Mouse (Mus musculus) embryonic fibroblast, embryonic 13.5 days (primary cell): ENCODE data around the gene Nhlrc2. TPM values are rescaled to one million over a fixed set of nuclear protein-coding genes. Genes with fewer than 3 reads are reported as not detected.

Experiments used
- H3K27ac ChIP-seq: 2 replicates; pipeline ENCODE4 v1.5.1; 2012; ENCODE audit warnings: low read length, control low read depth, inconsistent platforms; ENCODE audit not compliant: insufficient read depth
- H3K4me1 ChIP-seq: 2 replicates; pipeline ENCODE4 v1.6.1; 2011; ENCODE audit warnings: low read length; ENCODE audit not compliant: control insufficient read depth, insufficient read depth
- H3K4me3 ChIP-seq: 2 replicates; pipeline ENCODE4 v1.5.1; 2011; ENCODE audit warnings: mild to moderate bottlenecking, control low read depth, low read length; ENCODE audit not compliant: insufficient read depth
- CTCF ChIP-seq: IDR thresholded peaks from 2 replicates; pipeline ENCODE4 v1.5.1; 2011; ENCODE audit warnings: mild to moderate bottlenecking, control low read depth, low read length, moderate library complexity, borderline replicate concordance; ENCODE audit not compliant: insufficient read depth
- POLR2A ChIP-seq: IDR thresholded peaks from 2 replicates; pipeline ENCODE4 v1.6.1; 2011; ENCODE audit warnings: low read depth, mild to moderate bottlenecking, control low read depth, low read length, moderate library complexity
- polyA plus RNA-seq: library from polyadenylated mRNA; stranded (reverse); fragments of >200 nt; gene quantifications from 2 replicates; pipeline ENCODE4 v1.2.4, GENCODE M21; 2011; ENCODE audit warnings: low read depth; ENCODE audit not compliant: missing spikeins, insufficient read length

Gene Nhlrc2
- polyA plus RNA-seq, 1 experiment = 20.2 TPM

DNA sequence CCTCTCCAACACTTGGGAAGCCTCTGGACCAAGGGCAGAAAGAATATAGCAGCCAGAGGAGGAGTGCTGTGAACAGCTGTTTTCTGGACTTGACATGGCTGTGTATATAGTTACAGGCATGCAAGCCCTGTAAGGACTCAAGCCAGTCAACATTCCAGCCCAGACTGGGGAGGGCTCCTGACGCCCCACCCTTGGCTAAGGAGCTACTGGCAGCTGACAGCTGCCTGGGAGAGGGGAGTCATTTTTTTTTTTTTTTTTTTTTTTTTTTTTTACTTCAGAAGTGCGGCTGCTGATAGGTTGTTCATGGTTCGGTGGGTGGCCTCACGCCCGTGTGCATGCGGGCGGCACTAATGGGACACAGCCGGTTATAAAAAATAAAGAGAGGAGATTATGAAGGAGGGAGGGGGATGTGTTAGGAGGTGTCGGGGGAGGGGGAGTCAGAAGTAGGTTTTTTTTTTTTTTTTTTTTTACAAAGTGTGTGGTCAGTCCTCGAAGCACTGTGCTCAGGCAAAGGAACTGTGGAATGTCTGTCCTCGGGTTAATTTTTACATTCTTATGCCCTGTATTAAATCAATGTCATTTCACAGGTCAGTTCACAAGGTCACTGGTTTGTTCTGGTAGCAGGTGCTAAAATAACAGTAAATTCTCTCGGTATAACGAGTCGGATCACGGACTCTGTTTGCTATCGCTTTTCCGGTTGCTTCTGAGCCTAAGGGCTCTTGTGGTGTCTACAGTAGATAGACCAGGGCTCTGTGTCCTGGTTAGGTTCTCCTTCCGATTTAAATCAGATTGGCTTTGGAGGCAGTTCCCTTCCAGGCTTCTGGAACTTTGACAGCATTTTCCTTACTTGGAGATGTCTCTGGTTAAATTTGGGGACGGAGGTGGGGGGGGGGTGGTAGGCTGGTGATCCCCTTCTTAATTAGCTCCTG lies 104.2 kb downstream of the Nhlrc2 start:
- no peak overlapping the region for H3K27ac ChIP-seq
- H3K4me1 ChIP-seq = peaks cover 7% of the 10 kb centered on the region; the same call in 1 of the 2 replicates
- H3K4me3 ChIP-seq = no peak overlapping the region
- TF ChIP-seq CTCF (no peak), POLR2A (no peak)

Other genes starting within 250 kb of the Nhlrc2 start
- 0.15 and 0.21 TPM in 2 replicates for gene Nrap, start 158.2 kb upstream of the Nhlrc2 start, polyA plus RNA-seq
- gene Casp7, start 151.1 kb upstream of the Nhlrc2 start, polyA plus RNA-seq = 14.9 and 18.2 TPM in 2 replicates
- 0.16 and 0.20 TPM in 2 replicates for gene Plekhs1, start 86.6 kb upstream of the Nhlrc2 start, polyA plus RNA-seq
- 16.8 and 22.3 TPM in 2 replicates for gene Dclre1a, start within 50 bp of the Nhlrc2 start, polyA plus RNA-seq
- gene Adrb1, start 173.9 kb downstream of the Nhlrc2 start, polyA plus RNA-seq = 1.3 and 1.6 TPM in 2 replicates